Mouse (Mus musculus): ENCODE data around the gene Specc1.

- TF ChIP-seq CTCF (IDR thresholded peaks at IDR 0.05; ENCODE audit: borderline replicate concordance, insufficient read depth, low read depth, low read length): no peak; the same call in 1 of the 2 replicates
- no peak for TF ChIP-seq POLR2A (IDR thresholded peaks at IDR 0.05; ENCODE audit: borderline replicate concordance, insufficient read depth, low read length)
Measured at GRCm38 (mm10) chr11:62249266-62250037, 292.9 kb downstream of the Specc1 start.
